Mouse (Mus musculus): Measurements from ENCODE around the gene Trim13. TPM values are rescaled to one million over a fixed set of nuclear protein-coding genes. Genes with fewer than 3 reads are reported as not detected.
A peak's percentile ranks its signal among the peaks of the same experiment; 100 is the strongest.

Trim13 gene
- polyA plus RNA-seq, 1 experiment from 2014 or later = 22.7 TPM

DNA sequence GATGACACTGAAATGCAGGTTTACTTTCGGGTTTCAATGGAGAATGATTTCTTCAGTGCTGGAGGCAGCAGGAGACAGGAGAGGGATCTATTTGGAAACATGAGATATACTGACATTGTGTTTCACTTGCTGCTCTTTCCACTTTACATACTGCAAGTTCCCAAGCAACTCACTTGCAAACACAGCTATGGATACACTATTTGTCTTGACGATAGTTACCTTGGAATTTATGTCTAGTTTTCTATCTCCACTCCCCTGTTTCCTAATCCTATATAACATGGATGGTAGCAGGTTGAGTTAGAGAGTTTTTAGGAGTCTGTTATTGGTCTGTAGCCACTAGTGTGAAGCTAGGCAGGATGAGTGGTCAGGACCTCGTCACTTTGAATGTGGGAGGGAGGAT lies 9.1 kb downstream of the Trim13 start, which contains the start of gene Kcnrg:
Gene Kcnrg (plus strand): TSS at position 301 of the 400 bp plus-strand sequence.
- no peak within 1 kb of the TSS for H3K9ac ChIP-seq (ENCODE audit: low read depth, low read length)
- H3K27ac ChIP-seq = no peak within 1 kb of the TSS
- H3K4me2 ChIP-seq (ENCODE audit: low read length) = no peak within 1 kb of the TSS
- 0 out of 2 replicates have a peak, but pooled peaks cover 2% of the 10 kb centered on the region for H3K36me3 ChIP-seq (ENCODE audit: insufficient read depth, low read length)
- no peaks in the 10 kb centered on the region for H3K9me3 ChIP-seq (replicated peaks; ENCODE audit: low read length)
- WGBS = 76% methylated on average over 3 of the region's 3 CpGs
- DNase-seq (ENCODE audit: low spot score) (no peak), ATAC-seq (replicated peaks; ENCODE audit: low FRiP score, low read depth) (no peak)
- no peaks in the 10 kb centered on the region for H3K27me3 ChIP-seq (ENCODE audit: insufficient read depth, low read length)
- no peaks in the 10 kb centered on the region for H3K4me1 ChIP-seq (replicated peaks; ENCODE audit: insufficient read depth, low read length)
- H3K4me3 ChIP-seq (replicated peaks; ENCODE audit: low read depth, low read length) = no peak within 1 kb of the TSS
- no peak for TF ChIP-seq CTCF (IDR thresholded peaks at IDR 0.05; ENCODE audit: low read depth)

DNA sequence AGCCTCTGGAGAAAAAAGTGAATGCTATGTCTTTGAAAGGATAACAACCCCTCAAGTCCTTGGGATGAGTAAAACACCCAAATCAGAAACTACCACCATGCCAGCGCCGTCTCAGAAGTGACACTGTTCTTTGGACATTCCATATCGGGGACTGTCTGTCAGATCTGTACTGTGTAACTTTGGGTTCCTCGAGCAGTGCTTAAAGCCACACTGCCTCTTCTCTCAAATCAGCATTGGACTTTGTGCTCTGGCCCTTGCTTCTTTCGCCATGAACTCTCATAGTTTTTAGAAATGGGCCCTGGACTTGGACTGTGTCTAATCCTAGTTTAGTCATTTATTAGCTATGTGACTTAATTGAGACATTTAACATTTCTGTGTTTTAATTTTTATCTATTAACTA lies 13.7 kb downstream of the Trim13 start:
- ATAC-seq (replicated peaks; ENCODE audit: low FRiP score, low read depth) = no peak; the same call in 1 of the 2 replicates
- H3K9ac ChIP-seq (ENCODE audit: low read depth, low read length) = no peak overlapping the region
- no peak for TF ChIP-seq CTCF (IDR thresholded peaks at IDR 0.05; ENCODE audit: low read depth)
- no peaks in the 10 kb centered on the region for H3K27me3 ChIP-seq (ENCODE audit: insufficient read depth, low read length)
- H3K4me3 ChIP-seq (replicated peaks; ENCODE audit: low read depth, low read length) = no peak overlapping the region
- DNase-seq (ENCODE audit: low spot score) = peak; percentile 31
- 83% methylated on average over 5 of the region's 5 CpGs for WGBS
- H3K27ac ChIP-seq = no peak overlapping the region; the same call in 1 of the 2 replicates
- no peaks in the 10 kb centered on the region for H3K4me1 ChIP-seq (replicated peaks; ENCODE audit: insufficient read depth, low read length)
- no peak overlapping the region for H3K4me2 ChIP-seq (ENCODE audit: low read length)
- H3K36me3 ChIP-seq (ENCODE audit: insufficient read depth, low read length) = no peaks in the 10 kb centered on the region
- H3K9me3 ChIP-seq (replicated peaks; ENCODE audit: low read length) = no peaks in the 10 kb centered on the region

GRCm38 (mm10) chr14:61613319-61613718 lies 15.3 kb downstream of the Trim13 start:
- H3K9ac ChIP-seq (ENCODE audit: low read depth, low read length) = no peak overlapping the region
- 61% methylated on average over 2 of the region's 2 CpGs for WGBS
- H3K9me3 ChIP-seq (replicated peaks; ENCODE audit: low read length) = no peaks in the 10 kb centered on the region
- H3K27me3 ChIP-seq (ENCODE audit: insufficient read depth, low read length) = no peaks in the 10 kb centered on the region
- no peaks in the 10 kb centered on the region for H3K4me1 ChIP-seq (replicated peaks; ENCODE audit: insufficient read depth, low read length)
- no peak overlapping the region for H3K4me2 ChIP-seq (ENCODE audit: low read length)
- no peaks in the 10 kb centered on the region for H3K36me3 ChIP-seq (ENCODE audit: insufficient read depth, low read length)
- no peak for ATAC-seq (replicated peaks; ENCODE audit: low FRiP score, low read depth)
- TF ChIP-seq CTCF (IDR thresholded peaks at IDR 0.05; ENCODE audit: low read depth) = no peak
- H3K4me3 ChIP-seq (replicated peaks; ENCODE audit: low read depth, low read length) = no peak overlapping the region
- peak; percentile 12 for DNase-seq (ENCODE audit: low spot score)
- no peak overlapping the region for H3K27ac ChIP-seq

- no peak for DNase-seq (ENCODE audit: low spot score)
- no peaks in the 10 kb centered on the region for H3K9me3 ChIP-seq (replicated peaks; ENCODE audit: low read length)
- H3K4me2 ChIP-seq (ENCODE audit: low read length) = no peak overlapping the region
- no peak for TF ChIP-seq CTCF (IDR thresholded peaks at IDR 0.05; ENCODE audit: low read depth)
- H3K36me3 ChIP-seq (ENCODE audit: insufficient read depth, low read length) = no peaks in the 10 kb centered on the region
- no peak overlapping the region for H3K4me3 ChIP-seq (replicated peaks; ENCODE audit: low read depth, low read length)
- H3K27me3 ChIP-seq (ENCODE audit: insufficient read depth, low read length) = no peaks in the 10 kb centered on the region
- H3K9ac ChIP-seq (ENCODE audit: low read depth, low read length) = no peak overlapping the region
- 87% methylated on average over 2 of the region's 2 CpGs for WGBS
- H3K27ac ChIP-seq = no peak overlapping the region
- ATAC-seq (replicated peaks; ENCODE audit: low FRiP score, low read depth) = no peak
- H3K4me1 ChIP-seq (replicated peaks; ENCODE audit: insufficient read depth, low read length) = no peaks in the 10 kb centered on the region
Measured at GRCm38 (mm10) chr14:61620371-61620770, 22.3 kb downstream of the Trim13 start.

DNA sequence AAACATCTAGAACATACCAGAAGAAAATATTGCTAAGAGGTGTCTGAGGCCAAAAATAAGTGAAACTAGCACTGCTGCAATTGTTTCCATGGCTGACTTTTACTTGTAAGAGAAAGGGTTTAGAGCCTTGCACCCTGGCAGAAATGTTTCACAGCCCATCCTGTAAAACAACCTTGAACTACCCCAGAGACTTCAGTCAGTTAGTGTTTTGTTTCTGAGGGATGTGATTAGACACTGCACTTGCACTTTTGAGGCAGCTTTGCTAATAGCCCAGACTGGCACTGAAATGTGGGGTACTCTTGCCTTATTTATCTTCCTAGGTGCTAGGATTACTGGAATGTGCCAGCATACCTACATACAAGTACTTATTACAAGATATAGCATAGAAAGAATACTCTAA lies 37.9 kb downstream of the Trim13 start:
- Histone ChIP-seq H3K4me3 (replicated peaks; ENCODE audit: low read depth, low read length) (no peak overlapping the region), H3K9ac (ENCODE audit: low read depth, low read length) (no peak overlapping the region), H3K36me3 (ENCODE audit: insufficient read depth, low read length) (0 out of 2 replicates have a peak, but pooled peaks cover 9% of the 10 kb centered on the region), H3K27ac (no peak overlapping the region), H3K4me2 (ENCODE audit: low read length) (no peak overlapping the region), H3K9me3 (replicated peaks; ENCODE audit: low read length) (no peaks in the 10 kb centered on the region), H3K27me3 (ENCODE audit: insufficient read depth, low read length) (no peaks in the 10 kb centered on the region), H3K4me1 (replicated peaks; ENCODE audit: insufficient read depth, low read length) (no peaks in the 10 kb centered on the region)
- no peak for TF ChIP-seq CTCF (IDR thresholded peaks at IDR 0.05; ENCODE audit: low read depth)
- no peak for DNase-seq (ENCODE audit: low spot score)
- ATAC-seq (replicated peaks; ENCODE audit: low FRiP score, low read depth) = no peak

DNA sequence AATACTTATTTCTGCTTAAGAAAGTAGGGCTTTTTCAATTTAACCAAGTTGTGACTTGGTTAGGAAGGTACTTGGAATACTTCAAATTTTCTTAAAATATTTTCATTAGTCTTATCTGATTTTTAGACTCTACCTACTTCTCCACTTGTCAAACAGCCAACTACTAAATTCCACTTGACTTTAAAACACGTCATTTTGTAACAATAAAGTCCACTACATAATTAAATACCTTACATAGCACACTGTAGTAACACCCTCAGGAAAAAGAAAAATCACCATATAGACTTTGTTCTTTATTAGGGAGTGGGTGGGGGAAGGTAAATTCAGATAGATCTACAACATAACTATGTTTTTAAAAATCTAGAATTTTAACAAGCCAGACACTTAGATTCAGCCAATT lies 44.6 kb downstream of the Trim13 start:
- no peak overlapping the region for H3K9ac ChIP-seq (ENCODE audit: low read depth, low read length)
- no peak overlapping the region for H3K4me3 ChIP-seq (replicated peaks; ENCODE audit: low read depth, low read length)
- H3K4me1 ChIP-seq (replicated peaks; ENCODE audit: insufficient read depth, low read length) = no peaks in the 10 kb centered on the region
- DNase-seq (ENCODE audit: low spot score) (no peak), ATAC-seq (replicated peaks; ENCODE audit: low FRiP score, low read depth) (no peak)
- no peaks in the 10 kb centered on the region for H3K27me3 ChIP-seq (ENCODE audit: insufficient read depth, low read length)
- H3K4me2 ChIP-seq (ENCODE audit: low read length) = no peak overlapping the region
- H3K36me3 ChIP-seq (ENCODE audit: insufficient read depth, low read length) = no peaks in the 10 kb centered on the region
- H3K27ac ChIP-seq = no peak overlapping the region
- 47% methylated on average over 1 of the region's 1 CpGs for WGBS
- TF ChIP-seq CTCF (IDR thresholded peaks at IDR 0.05; ENCODE audit: low read depth) = no peak
- H3K9me3 ChIP-seq (replicated peaks; ENCODE audit: low read length) = no peaks in the 10 kb centered on the region

- no peak overlapping the region for H3K9ac ChIP-seq (ENCODE audit: low read depth, low read length)
- DNase-seq (ENCODE audit: low spot score) (peak; percentile 57), ATAC-seq (replicated peaks; ENCODE audit: low FRiP score, low read depth) (no peak)
- H3K4me1 ChIP-seq (replicated peaks; ENCODE audit: insufficient read depth, low read length) = no peaks in the 10 kb centered on the region
- H3K27ac ChIP-seq = no peak overlapping the region
- H3K4me2 ChIP-seq (ENCODE audit: low read length) = no peak overlapping the region
- no peaks in the 10 kb centered on the region for H3K27me3 ChIP-seq (ENCODE audit: insufficient read depth, low read length)
- WGBS = 8% methylated on average over 1 of the region's 1 CpGs
- no peak overlapping the region for H3K4me3 ChIP-seq (replicated peaks; ENCODE audit: low read depth, low read length)
- no peaks in the 10 kb centered on the region for H3K36me3 ChIP-seq (ENCODE audit: insufficient read depth, low read length)
- H3K9me3 ChIP-seq (replicated peaks; ENCODE audit: low read length) = no peaks in the 10 kb centered on the region
- TF ChIP-seq CTCF (IDR thresholded peaks at IDR 0.05; ENCODE audit: low read depth) = no peak
Measured at GRCm38 (mm10) chr14:61645547-61645946, 47.5 kb downstream of the Trim13 start.

Data from kidney, postnatal 0 days (tissue).